Mouse (Mus musculus) small intestine, adult 2 months (tissue): ENCODE data around the gene Atp4b.

ENCODE experiments used
- CTCF ChIP-seq: fragments of 200-500 bp; IDR thresholded peaks from 2 replicates; pipeline ENCODE4 v1.5.1; 2012; ENCODE audit warnings: low read depth, mild to moderate bottlenecking, control low read depth, inconsistent platforms, low read length, moderate library complexity, mixed read lengths; ENCODE audit not compliant: insufficient replicate concordance, insufficient read length; ENCODE audit errors: extremely low read depth
- POLR2A ChIP-seq: fragments of 200-500 bp; IDR thresholded peaks from 2 replicates; pipeline ENCODE4 v1.6.1; 2012; ENCODE audit warnings: low read depth, mild to moderate bottlenecking, control low read depth, inconsistent platforms, low read length, moderate library complexity

- TF ChIP-seq POLR2A (no peak), CTCF (no peak)
Measured at GRCm38 (mm10) chr8:13381630-13382029, 15.0 kb downstream of the Atp4b start.
